Mouse (Mus musculus) cerebellum, adult (tissue): ENCODE results near the gene Zfp948.

Source experiments
- ATAC-seq: cut with Nextera tagmentation; 2 replicates; pipeline ENCODE4 v1.9.2; 2017; ENCODE audit warnings: mild to moderate bottlenecking, moderate library complexity, mixed read lengths; ENCODE audit not compliant: insufficient number of reproducible peaks, low FRiP score, low TSS enrichment

The Zfp948 gene

GRCm38 (mm10) chr17:21566728-21567349 lies at the start of gene Zfp948:
Gene Zfp948, plus strand, starts transcription at chr17:21567008.
- ATAC-seq: peak; percentile 93

GRCm38 (mm10) chr17:21517130-21517671 lies 49.6 kb upstream of the Zfp948 start:
- no peak for ATAC-seq

- ATAC-seq: no peak
Observed at GRCm38 (mm10) chr17:21526270-21526669, 40.5 kb upstream of the Zfp948 start.

GRCm38 (mm10) chr17:21530645-21531330 lies 36.0 kb upstream of the Zfp948 start:
- ATAC-seq: no peak

DNA sequence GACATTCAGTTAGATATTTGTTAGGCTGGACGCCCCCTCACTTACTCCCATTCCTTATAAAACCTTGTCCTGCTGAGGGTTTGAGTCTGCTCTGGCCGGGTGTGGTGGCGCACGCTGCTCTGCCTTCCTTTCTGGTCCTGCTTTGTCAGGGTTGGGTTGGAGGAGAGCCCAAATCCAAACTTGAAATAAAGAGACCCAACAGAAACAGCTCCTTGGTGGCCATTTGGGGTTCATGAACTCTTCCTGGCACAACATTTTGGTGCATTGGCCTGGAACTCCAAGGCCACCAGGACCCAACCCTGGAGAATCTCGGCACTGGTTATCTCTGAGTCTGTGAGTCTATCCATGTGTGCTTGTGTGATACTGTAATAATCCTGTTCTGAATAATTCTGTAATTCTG lies 35.2 kb upstream of the Zfp948 start:
- no peak for ATAC-seq

DNA sequence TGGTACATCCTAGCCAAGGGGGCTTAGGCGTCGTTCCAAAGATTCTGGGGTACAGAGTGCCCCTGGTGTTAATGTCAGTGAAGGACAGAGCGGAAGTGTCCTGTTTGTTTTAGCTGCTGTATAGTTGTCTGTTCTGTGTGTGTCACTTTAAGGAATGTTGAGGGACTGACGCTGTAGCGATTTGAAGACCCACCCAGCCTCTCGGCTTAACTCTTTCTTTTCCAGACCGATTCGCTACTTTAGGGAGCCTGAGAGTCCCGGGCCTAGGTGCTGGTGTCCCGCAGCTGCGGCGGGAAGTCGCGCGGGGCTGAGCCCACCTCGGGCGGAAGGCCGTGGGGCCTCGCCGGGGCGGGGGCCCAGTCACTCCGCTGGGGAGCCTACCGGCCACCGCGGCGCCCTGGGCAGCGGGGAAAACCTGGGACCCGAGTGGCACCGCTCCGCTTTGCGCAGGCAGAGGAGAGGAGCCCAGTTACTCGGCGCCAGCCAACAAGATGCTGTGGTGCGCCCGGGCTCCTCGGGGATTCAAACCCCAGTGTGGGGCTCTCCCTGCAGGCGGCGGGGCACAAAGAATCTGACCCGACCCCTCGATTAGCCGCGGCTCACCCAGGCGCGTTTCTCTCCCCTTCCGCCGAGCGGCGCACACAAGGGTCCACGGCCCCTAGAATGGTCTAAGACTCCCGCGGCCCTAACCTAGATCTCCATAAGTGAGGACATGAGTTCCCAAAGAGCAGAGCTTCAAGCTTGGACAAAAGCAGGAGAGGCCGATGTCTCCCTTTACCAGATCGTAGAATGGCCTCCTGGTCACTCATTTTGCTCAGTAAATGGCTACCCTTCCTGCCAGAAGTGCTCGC lies 34.5 kb upstream of the Zfp948 start:
- ATAC-seq: peak; percentile 80

DNA sequence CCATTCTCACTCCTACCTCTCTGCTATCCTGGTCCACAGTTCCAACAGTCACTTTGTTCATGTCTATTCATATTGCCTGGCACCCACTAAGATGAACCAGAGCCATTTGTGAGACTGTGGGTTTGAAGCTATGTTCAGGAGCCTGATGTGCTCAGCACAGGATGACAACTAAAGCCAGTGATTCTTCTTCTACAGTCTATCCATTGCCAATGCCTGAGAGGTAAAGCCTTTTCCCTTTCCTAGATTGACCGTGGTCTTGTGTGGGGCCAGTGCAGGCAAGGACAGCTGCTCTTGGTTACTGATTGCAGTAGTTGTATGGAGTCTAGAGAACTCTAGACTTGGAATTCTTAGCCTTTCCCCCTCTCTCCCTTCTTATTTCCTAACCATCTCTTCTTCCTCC lies 32.8 kb upstream of the Zfp948 start:
- no peak for ATAC-seq

- 0 out of 2 replicates have a peak, but pooled peaks have one; percentile 23 for ATAC-seq
Observed at GRCm38 (mm10) chr17:21534460-21535095, 32.2 kb upstream of the Zfp948 start.

DNA sequence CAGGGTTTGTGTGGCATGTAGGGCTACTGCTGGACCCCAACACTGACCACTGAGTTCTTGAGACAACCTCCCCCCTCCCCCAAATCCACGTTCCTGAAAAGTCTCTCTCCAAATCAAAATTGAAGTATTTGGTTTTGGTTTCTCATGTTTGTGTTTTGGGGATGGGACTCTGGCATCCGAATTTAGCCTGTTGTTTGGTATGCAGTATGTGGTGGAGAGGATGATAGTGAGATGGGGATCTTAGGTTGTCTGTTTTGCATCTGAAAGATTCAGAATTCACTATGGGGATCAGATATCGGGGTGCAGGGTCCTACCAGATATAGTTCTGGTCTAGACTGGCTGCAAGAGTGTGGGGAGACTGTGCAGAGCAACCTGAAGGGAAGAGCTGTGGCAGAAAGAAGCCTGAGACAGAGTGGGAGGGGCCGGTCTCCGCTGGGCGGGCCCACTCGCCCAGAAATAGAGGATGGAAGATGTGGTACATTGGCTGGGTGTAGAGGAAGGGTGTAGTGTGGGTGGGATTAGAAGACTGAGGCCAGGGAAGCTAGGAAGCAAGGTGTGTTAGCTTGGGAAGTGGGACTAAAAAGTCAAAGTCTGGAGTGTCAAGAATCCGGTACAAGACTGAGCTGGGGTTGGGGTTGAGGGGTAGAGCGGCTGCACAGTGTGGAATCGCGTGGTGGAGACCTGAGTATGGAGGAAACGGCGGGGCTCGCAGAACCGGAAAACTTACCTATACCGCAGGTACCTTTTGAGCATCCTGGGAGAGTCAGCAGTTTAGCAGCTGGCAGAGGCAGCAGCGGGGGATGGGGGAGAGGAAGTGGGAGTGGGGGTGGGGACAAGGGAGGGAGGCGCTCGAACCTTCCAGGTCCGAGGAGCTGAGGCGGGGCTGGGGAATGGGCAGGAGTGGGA lies 31.5 kb upstream of the Zfp948 start, which contains the start of gene Zfp52:
Gene Zfp52 (plus strand): TSS at position 444 of the 906 bp plus-strand sequence.
- peak; percentile 77 for ATAC-seq

DNA sequence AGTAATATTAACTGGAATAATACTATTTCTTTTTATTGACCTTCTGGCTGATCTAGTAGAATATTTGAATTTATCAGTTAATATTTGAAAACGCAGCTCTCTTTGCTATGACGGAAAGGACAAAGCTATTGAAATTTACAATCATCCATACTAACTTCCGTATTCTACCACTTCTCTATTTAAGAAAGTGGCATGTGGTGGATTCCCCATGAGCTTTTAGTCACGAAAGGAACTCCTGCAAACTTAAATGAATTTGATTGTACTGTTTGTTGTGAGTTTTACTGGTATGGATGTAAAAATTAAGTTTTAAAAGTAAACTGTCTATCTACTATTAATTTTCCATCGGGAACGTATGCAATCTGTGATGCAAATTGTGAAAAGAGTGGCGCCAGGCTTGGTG lies 30.7 kb upstream of the Zfp948 start:
- ATAC-seq: no peak

- ATAC-seq: no peak
Observed at GRCm38 (mm10) chr17:21536676-21537075, 30.1 kb upstream of the Zfp948 start.

GRCm38 (mm10) chr17:21557831-21558230 lies 9.0 kb upstream of the Zfp948 start:
- no peak for ATAC-seq

DNA sequence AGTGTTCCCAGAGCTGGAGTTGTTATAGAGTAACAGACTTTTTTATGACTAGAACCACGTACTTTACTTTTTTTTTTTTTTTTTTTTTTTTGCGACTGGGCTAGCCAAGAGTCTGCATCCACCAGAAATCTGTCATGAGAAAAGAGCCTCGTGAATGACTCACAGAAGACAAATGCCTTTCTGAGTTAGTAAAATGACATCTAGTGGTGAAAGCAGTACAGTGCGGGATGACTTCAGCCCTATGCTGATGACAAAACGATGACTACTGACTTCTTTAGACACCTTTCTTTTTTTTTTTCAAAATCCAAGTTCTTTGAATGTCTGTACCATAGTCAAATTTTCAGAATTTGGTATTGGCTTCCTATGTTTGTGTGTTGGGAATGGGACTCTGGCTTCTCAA lies 588 bp upstream of the Zfp948 start:
- ATAC-seq: peak; percentile 84

DNA sequence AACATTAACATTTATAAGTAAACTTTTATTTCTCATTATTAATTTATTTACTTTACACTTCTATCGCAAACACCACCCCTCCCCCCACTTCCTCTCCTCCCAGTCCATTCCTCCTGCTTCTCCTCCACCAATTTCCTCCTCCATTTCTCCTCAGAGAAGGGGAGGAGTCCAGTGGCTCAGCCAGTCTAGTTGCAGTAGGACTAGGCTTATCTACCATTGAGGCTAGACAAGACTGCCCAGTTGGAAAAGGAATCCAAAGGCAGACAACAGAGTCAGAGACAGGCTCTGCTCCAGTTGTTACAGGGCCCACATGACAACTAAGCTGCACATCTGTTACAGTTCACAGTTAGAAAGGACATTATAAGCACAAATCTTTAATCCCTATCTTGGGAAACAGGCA lies 888 bp downstream of the Zfp948 start:
- ATAC-seq: no peak

DNA sequence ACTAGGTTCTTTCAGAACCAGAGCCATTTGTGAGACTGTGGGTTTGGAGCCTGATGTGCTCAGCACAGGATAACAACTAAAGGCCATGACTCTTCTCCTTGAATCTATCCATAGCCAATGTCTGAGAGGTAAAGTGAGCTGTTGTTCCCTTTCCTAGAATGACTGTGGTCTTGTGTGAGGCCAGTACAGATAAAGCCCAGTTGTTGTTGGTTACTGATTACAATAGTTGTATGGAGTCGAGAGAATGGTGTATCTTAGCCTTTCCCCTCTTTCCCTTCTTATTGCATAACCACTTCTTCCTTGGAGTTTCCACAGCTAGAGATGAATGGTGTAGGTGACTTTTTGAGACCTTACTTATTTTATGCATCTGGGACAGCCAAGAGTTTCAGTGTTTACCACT lies 12.3 kb downstream of the Zfp948 start:
- ATAC-seq: no peak

GRCm38 (mm10) chr17:21579493-21580175 lies 12.8 kb downstream of the Zfp948 start:
- ATAC-seq: no peak

DNA sequence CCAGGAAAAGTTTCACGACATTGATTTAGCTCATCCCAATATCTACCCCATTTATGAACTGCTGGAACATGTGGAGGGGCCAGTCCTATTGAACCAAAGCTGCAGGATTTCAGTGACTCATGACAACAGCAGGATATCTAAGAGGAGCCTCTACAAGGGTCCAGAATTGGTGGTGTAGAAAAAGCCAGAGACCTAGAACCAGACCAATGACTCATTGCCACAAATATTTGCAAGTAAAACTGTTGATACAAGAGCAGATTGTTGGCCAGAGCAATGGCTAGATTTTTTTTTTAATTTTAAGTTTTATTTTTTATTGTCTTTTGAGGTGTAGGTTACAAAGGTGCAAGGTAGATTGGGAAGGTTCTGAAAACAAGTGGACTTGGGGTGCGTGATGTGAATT lies 18.7 kb downstream of the Zfp948 start:
- no peak for ATAC-seq

DNA sequence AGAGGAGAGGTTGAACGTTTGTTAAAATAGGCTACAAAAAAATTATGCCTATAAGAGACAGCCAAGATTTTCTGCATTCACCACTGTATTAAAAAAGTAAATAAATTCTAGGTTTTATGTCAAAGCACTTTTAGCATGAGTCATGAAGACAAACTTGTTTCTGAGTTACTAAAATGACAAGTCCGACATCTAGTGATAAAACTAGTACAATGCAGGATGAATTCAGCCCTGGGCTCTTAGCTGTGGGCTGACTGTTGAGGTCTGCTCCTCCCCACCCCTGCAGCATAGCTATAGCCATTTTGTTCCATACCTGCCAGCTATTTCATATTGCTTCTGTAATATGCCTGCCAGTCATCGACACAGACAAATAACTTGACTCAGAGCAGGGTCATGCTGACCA lies 49.5 kb downstream of the Zfp948 start:
- no peak for ATAC-seq

DNA sequence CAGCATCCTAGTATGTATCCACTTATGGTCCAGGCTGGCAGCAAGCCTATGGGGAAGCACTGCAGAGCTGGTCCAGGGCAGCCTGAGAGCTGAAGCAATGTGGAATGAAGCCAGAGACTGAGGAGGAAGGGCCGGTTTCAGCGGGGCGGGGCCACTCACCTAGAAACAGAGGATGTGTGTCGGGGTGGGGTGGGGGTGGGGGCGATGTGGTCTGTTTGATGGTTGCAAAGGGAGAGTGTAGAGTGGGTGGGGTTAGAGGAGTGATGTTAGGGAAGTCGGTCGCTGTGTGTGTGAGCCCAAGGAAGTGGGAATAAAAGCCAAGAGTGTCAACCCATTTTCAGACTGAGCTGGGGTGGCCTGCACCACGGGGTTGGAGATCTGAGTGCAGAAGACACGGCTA lies 50.5 kb downstream of the Zfp948 start:
- no peak for ATAC-seq
